Mouse (Mus musculus): Measurements from ENCODE around the gene Fam81a.

DNA sequence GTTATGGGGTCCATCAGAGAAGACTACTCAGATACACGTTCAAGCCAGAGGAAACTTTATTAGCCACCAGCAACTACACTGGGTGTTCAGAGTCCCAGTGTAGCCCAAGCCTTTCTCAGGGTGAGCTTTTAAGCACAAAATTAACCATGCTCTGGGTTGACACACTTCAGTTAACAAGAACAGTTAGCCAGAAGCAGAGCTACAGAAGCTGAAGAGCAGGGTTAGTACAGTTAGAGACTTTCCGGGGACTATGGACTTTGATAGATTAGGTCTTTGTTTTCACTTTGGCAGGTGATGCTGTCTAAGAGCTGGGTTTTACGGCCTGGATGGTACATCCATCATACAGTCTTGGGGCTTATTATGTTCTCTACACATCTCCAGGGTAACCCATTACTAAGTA, 89.6 kb downstream of the Fam81a start:
- TF ChIP-seq POLR2A (IDR thresholded peaks at IDR 0.05; ENCODE audit: borderline replicate concordance, extremely low read depth, insufficient read depth, insufficient read length, poor library complexity, severe bottlenecking) = no peak
- no peak for TF ChIP-seq CTCF (IDR thresholded peaks at IDR 0.05; ENCODE audit: borderline replicate concordance, extremely low read depth, insufficient read depth, insufficient read length)
